In the genomic region with DNA sequence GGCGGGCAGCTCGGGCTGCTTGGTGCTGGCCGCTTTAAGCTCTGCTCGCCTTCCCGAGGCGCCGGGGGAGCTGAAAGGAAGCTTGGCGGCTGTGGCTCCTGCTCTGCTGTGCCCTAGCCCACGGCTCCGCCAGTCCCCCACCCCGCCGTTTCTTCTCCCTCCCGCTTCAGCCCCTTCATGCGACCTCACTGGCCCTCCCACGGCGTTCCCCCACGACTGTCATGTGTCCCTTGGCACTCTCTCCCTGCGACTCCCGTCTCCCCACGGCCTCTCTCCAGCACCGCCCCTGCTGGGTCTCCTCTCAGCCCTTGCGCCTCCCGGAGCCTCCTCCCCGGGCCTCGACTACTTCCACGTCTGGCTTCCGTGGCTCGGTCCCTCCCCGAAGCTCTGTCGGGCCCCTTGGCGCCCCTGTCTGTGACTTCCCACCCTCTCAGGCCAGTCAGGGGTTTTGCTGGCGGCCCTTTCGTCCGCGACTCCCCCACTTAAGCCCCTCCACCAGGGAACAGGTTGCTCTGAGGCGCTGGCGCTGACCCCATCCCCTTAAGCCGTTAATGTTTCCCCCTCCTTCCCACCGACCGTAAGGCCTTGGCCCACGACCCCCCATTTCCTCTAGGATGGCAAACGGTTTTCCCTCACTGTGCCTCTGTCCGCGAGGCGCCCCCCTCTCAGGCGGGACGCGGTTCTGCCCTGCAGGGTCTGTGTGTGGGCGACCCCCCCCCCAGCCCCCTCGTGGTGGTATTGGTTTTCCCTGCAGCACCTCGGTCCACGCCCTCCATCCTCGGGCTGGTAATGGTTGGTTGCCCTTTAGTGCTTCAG, we compare ENCODE assay signal across 8 mouse cellular contexts. TPM values are rescaled to one million over a fixed set of nuclear protein-coding genes. Genes with fewer than 3 reads are reported as not detected.
DNase-seq lines count a peak whose midpoint lies in the region; ATAC-seq and TF ChIP-seq lines count a peak whose summit lies in the region.

No protein-coding gene starts in this region.

- H3K4me1 ChIP-seq in heart, embryonic 10.5 days, result no peaks in the 10 kb centered on the region
- H3K4me1 ChIP-seq in small intestine, adult 2 months (ENCODE audit: control insufficient read depth, insufficient read depth, insufficient read length, low read length), result no peaks in the 10 kb centered on the region

- no peaks in the 10 kb centered on the region for H3K9me3 ChIP-seq in heart, embryonic 10.5 days

- peaks cover 5% of the 10 kb centered on the region for H3K36me3 ChIP-seq in C2C12 (ENCODE audit: control insufficient read depth, insufficient read depth)
- no peaks in the 10 kb centered on the region for H3K36me3 ChIP-seq in heart, embryonic 10.5 days
- no peaks in the 10 kb centered on the region for H3K36me3 ChIP-seq in small intestine, adult 2 months (ENCODE audit: control insufficient read depth, insufficient read depth, low read length)

- peak; percentile 40 for DNase-seq in Muller cell, postnatal 12 days (ENCODE audit: inconsistent ontology term)
- peak; percentile 50 for DNase-seq in cerebellum, adult 9-11 months
- peak; percentile 76 for DNase-seq in heart, embryonic 10.5 days (ENCODE audit: low spot score)
- peak; percentile 5 to 53 for DNase-seq in kidney, postnatal 25 days
- DNase-seq in urinary bladder, postnatal 25 days (ENCODE audit: low spot score), result no peak

- H3K79me2 ChIP-seq in C2C12 (ENCODE audit: control insufficient read depth, insufficient read depth), result peaks cover 20% of the 10 kb centered on the region

- no peak for TF ChIP-seq POLR2A in small intestine, adult 2 months (IDR thresholded peaks at IDR 0.05; ENCODE audit: low read depth, low read length)

- no peak for TF ChIP-seq CTCF in C2C12 (IDR thresholded peaks at IDR 0.05; ENCODE audit: control insufficient read depth, insufficient read depth, insufficient read length)
- TF ChIP-seq CTCF in small intestine, adult 2 months (IDR thresholded peaks at IDR 0.05; ENCODE audit: extremely low read depth, insufficient read length, insufficient replicate concordance, low read depth, low read length), result no peak

- peak; percentile 76 for ATAC-seq in megakaryocyte progenitor cell, adult 5-6 weeks (replicated peaks; ENCODE audit: poor library complexity)

- 17% methylated on average over 49 of the region's 53 CpGs for WGBS in heart, embryonic 10.5 days
- 19% methylated on average over 51 of the region's 53 CpGs for WGBS in small intestine, adult 2 months

- H3ac ChIP-seq in C2C12 (ENCODE audit: control insufficient read depth, insufficient read length, low read depth), result peak overlapping the region; percentile 78

- peaks cover 6% of the 10 kb centered on the region for H3K79me3 ChIP-seq in C2C12 (ENCODE audit: low read depth)

- no peaks in the 10 kb centered on the region for H3K27me3 ChIP-seq in C2C12 (ENCODE audit: control insufficient read depth, insufficient read depth, insufficient read length)
- no peaks in the 10 kb centered on the region for H3K27me3 ChIP-seq in heart, embryonic 10.5 days (ENCODE audit: insufficient read depth, poor library complexity, severe bottlenecking)
- no peaks in the 10 kb centered on the region for H3K27me3 ChIP-seq in small intestine, adult 2 months (ENCODE audit: control insufficient read depth, insufficient read depth, low read length)

- peak overlapping the region; percentile 87 for H3K27ac ChIP-seq in heart, embryonic 10.5 days
- no peak overlapping the region for H3K27ac ChIP-seq in small intestine, adult 2 months (ENCODE audit: insufficient read depth, low read depth, low read length)

- peak overlapping the region; percentile 60 for H3K4me3 ChIP-seq in C2C12 (ENCODE audit: insufficient read depth, poor library complexity, severe bottlenecking)
- peak overlapping the region; percentile 74 for H3K4me3 ChIP-seq in heart, embryonic 10.5 days
- peak overlapping the region; percentile 99 for H3K4me3 ChIP-seq in small intestine, adult 2 months (ENCODE audit: low read depth, low read length)

TF ChIP-seq in C2C12, 6 proteins besides CTCF, POLR2A, EP300 and RAD21:
- TF ChIP-seq FOSL1 (IDR thresholded peaks at IDR 0.05; ENCODE audit: insufficient read depth, low read length, poor library complexity, severe bottlenecking), result no peak
- no peak for TF ChIP-seq MAX (IDR thresholded peaks at IDR 0.05)
- no peak for TF ChIP-seq MYOG (IDR thresholded peaks at IDR 0.05; ENCODE audit: control insufficient read depth, extremely low read depth, insufficient read length)
- TF ChIP-seq USF1 (IDR thresholded peaks at IDR 0.05; ENCODE audit: low read depth), result no peak
TF ChIP-seq in C2C12: peak in this region for 0.

RNA-seq across cellular contexts. Expression of a gene that starts 0.8 kb away (rescaled TPM):
- 7.7 TPM for polyA plus RNA-seq in C2C12 (2012; fragmentation: generic; extraction: Trizol)
- 14.9 and 21.5 TPM in 2 replicates for polyA plus RNA-seq in heart, embryonic 10.5 days (2016; fragmentation: Nextera tagmentation; extraction: Ambion mirVana)
- 19.1 and 21.2 TPM in 2 replicates for total RNA-seq in megakaryocyte progenitor cell, adult 5-6 weeks (2015)
- 16.5 and 21.5 TPM in 2 replicates for total RNA-seq in megakaryocyte progenitor cell, adult 5-6 weeks (2017)
- 1.6 and 3.4 TPM in 2 replicates for polyA plus RNA-seq in small intestine, adult 2 months (2012; rRNA removed)
